Mouse (Mus musculus) liver, embryonic 14.5 days (tissue): ENCODE measurements around the gene Stpg4.

Source experiments
- CTCF ChIP-seq: IDR thresholded peaks from 2 replicates; pipeline ENCODE4 v1.5.1; 2016; ENCODE audit warnings: antibody characterized with exemption, low read depth, control low read depth
- EP300 ChIP-seq: IDR thresholded peaks from 2 replicates; pipeline ENCODE4 v1.6.1; 2016; ENCODE audit warnings: antibody characterized with exemption, low read depth

- TF ChIP-seq CTCF (no peak), EP300 (no peak)
These were observed 76.9 kb downstream of the Stpg4 start for GRCm38 (mm10) chr17:87350471-87351240.
